Mouse (Mus musculus): ENCODE results near the gene Azin2. TPM values are rescaled to one million over a fixed set of nuclear protein-coding genes. Genes with fewer than 3 reads are reported as not detected.

The Azin2 gene
- total and polyA plus RNA-seq, 3 experiments: 0.39 to 2.3 TPM; not detected in 1

- no peak for DNase-seq (ENCODE audit: low read depth, low spot score)
- Histone ChIP-seq H3K27me3 (ENCODE audit: control insufficient read depth in 1 of 2, insufficient read depth in 2 of 2, low read length in 2 of 2) (no peaks in the 10 kb centered on the region), H3K4me3 (ENCODE audit: control insufficient read depth in 1 of 2, insufficient read depth in 1 of 2, low read depth in 2 of 2, low read length in 2 of 2) (no peak overlapping the region), H3K27ac (ENCODE audit: control insufficient read depth, low read depth, low read length) (no peak overlapping the region), H3K9me3 (replicated peaks; ENCODE audit: insufficient read depth, low read length) (no peaks in the 10 kb centered on the region), H3K79me2 (ENCODE audit: control insufficient read depth, insufficient read depth, low read length, poor library complexity) (no peaks in the 10 kb centered on the region), H3K4me1 (ENCODE audit: control insufficient read depth in 1 of 2, insufficient read depth in 2 of 2, low read length in 2 of 2) (no peaks in the 10 kb centered on the region), H3K36me3 (ENCODE audit: control insufficient read depth in 1 of 2, insufficient read depth in 2 of 2, low read length in 2 of 2) (no peaks in the 10 kb centered on the region), H3K9ac (ENCODE audit: control insufficient read depth, low read depth, low read length, poor library complexity, severe bottlenecking) (no peak overlapping the region)
- TF ChIP-seq ETS1 (IDR thresholded peaks at IDR 0.05; ENCODE audit: low read depth, low read length) (no peak), ZC3H11A (IDR thresholded peaks at IDR 0.05; ENCODE audit: low read depth, low read length) (no peak), NELFE (IDR thresholded peaks at IDR 0.05; ENCODE audit: low read depth, low read length) (no peak), POLR2AphosphoS2 (IDR thresholded peaks at IDR 0.05; ENCODE audit: low read length) (no peak), SMC3 (IDR thresholded peaks at IDR 0.05; ENCODE audit: low read depth, low read length) (no peak), MAZ (IDR thresholded peaks at IDR 0.05; ENCODE audit: low read depth, low read length) (no peak), MYB (IDR thresholded peaks at IDR 0.05; ENCODE audit: low read depth, low read length) (no peak), CHD1 (IDR thresholded peaks at IDR 0.05; ENCODE audit: low read depth, low read length) (no peak), MAFK (IDR thresholded peaks at IDR 0.05; ENCODE audit: borderline replicate concordance, low read depth, low read length) (no peak), E2F4 (IDR thresholded peaks at IDR 0.05; ENCODE audit: borderline replicate concordance, low read depth, low read length) (no peak), GATA1 (IDR thresholded peaks at IDR 0.05; ENCODE audit: low read depth, low read length) (no peak), TBP (IDR thresholded peaks at IDR 0.05; ENCODE audit: low read depth, low read length) (no peak), EP300 (IDR thresholded peaks at IDR 0.05; ENCODE audit: low read depth in 1 of 2, low read length in 2 of 2) (no peak)
Measured at GRCm38 (mm10) chr4:128892188-128892587, 70.1 kb downstream of the Azin2 start.

GRCm38 (mm10) chr4:128891746-128892145 is 70.5 kb downstream of the Azin2 start:
- no peaks in the 10 kb centered on the region for H3K4me1 ChIP-seq (ENCODE audit: control insufficient read depth in 1 of 2, insufficient read depth in 2 of 2, low read length in 2 of 2)
- H3K36me3 ChIP-seq (ENCODE audit: control insufficient read depth in 1 of 2, insufficient read depth in 2 of 2, low read length in 2 of 2): no peaks in the 10 kb centered on the region
- no peaks in the 10 kb centered on the region for H3K27me3 ChIP-seq (ENCODE audit: control insufficient read depth in 1 of 2, insufficient read depth in 2 of 2, low read length in 2 of 2)
- H3K9ac ChIP-seq (ENCODE audit: control insufficient read depth, low read depth, low read length, poor library complexity, severe bottlenecking): no peak overlapping the region
- no peaks in the 10 kb centered on the region for H3K79me2 ChIP-seq (ENCODE audit: control insufficient read depth, insufficient read depth, low read length, poor library complexity)
- H3K4me3 ChIP-seq (ENCODE audit: control insufficient read depth in 1 of 2, insufficient read depth in 1 of 2, low read depth in 2 of 2, low read length in 2 of 2): no peak overlapping the region
- TF ChIP-seq GABPA (IDR thresholded peaks at IDR 0.05; ENCODE audit: low read depth, low read length) (no peak), MAX (IDR thresholded peaks at IDR 0.05; ENCODE audit: low read length) (no peak), RAD21 (IDR thresholded peaks at IDR 0.05; ENCODE audit: low read depth, low read length) (no peak), MAFK (IDR thresholded peaks at IDR 0.05; ENCODE audit: borderline replicate concordance, low read depth, low read length) (no peak), BHLHE40 (IDR thresholded peaks at IDR 0.05; ENCODE audit: borderline replicate concordance, low read depth, low read length) (no peak), SIN3A (IDR thresholded peaks at IDR 0.05; ENCODE audit: low read length) (no peak), POLR2AphosphoS5 (IDR thresholded peaks at IDR 0.05; ENCODE audit: borderline replicate concordance, low read depth, low read length) (no peak), NRF1 (IDR thresholded peaks at IDR 0.05; ENCODE audit: insufficient read depth, low read depth, low read length, poor library complexity, severe bottlenecking) (no peak), ELF1 (IDR thresholded peaks at IDR 0.05; ENCODE audit: low read depth, low read length) (no peak)
- H3K9me3 ChIP-seq (replicated peaks; ENCODE audit: insufficient read depth, low read length): no peaks in the 10 kb centered on the region
- DNase-seq (ENCODE audit: low read depth, low spot score): no peak
- H3K27ac ChIP-seq (ENCODE audit: control insufficient read depth, low read depth, low read length): no peak overlapping the region

Data from MEL (cell line).